Comparison of ENCODE assay signal across 8 mouse cellular contexts in the genomic region with DNA sequence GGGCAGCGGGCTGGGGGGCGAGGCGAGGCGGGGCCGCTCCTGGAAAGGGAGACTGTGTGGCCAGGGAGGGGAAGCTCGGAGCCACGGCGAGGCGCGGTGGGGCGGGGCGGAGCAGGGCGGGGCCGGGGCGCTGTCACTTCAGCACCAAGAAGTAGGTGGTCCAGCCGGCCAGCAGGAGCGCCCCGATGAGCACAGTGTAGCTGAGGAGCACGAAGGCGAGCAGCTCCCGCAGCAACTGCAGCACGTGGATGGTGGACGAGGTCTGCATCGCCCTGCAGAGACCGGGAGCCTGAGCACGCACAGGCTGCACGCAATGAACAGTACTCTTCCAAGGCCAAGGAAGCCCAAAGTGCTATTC. TPM values are rescaled to one million over a fixed set of nuclear protein-coding genes. Genes with fewer than 3 reads are reported as not detected.
DNase-seq lines count a peak whose midpoint lies in the region; ATAC-seq and TF ChIP-seq lines count a peak whose summit lies in the region.

No protein-coding gene starts in this region.

- H3K36me3 ChIP-seq in heart, postnatal 0 days (replicated peaks; ENCODE audit: control insufficient read depth, insufficient read depth, low read length) = peaks cover 12% of the 10 kb centered on the region
- peaks cover 47% of the 10 kb centered on the region for H3K36me3 ChIP-seq in megakaryocyte, embryonic 14.5 days (replicated peaks; ENCODE audit: low read length)

- H3K4me1 ChIP-seq in heart, postnatal 0 days (ENCODE audit: control insufficient read depth, insufficient read depth) = 0 out of 2 replicates have a peak, but pooled peaks cover 9% of the 10 kb centered on the region
- H3K4me1 ChIP-seq in megakaryocyte, embryonic 14.5 days = peaks cover 29% of the 10 kb centered on the region

- H3K4me3 ChIP-seq in heart, postnatal 0 days (ENCODE audit: low read depth, low read length) = peak overlapping the region; percentile 78
- H3K4me3 ChIP-seq in megakaryocyte, embryonic 14.5 days (replicated peaks) = peak overlapping the region; percentile 96

- no peak overlapping the region for H3K9ac ChIP-seq in heart, postnatal 0 days (replicated peaks; ENCODE audit: low read depth, low read length)

- peak overlapping the region; percentile 83 for H3K4me2 ChIP-seq in heart, postnatal 0 days (ENCODE audit: low read depth, low read length)

- TF ChIP-seq EP300 in heart, postnatal 0 days (IDR thresholded peaks at IDR 0.05; ENCODE audit: low read depth) = no peak

- WGBS in heart, postnatal 0 days = under 1% methylated on average over 17 of the region's 27 CpGs

- ATAC-seq in heart, postnatal 0 days (ENCODE audit: insufficient read depth, low read depth) = peak; percentile 94
- peak; percentile 80 for ATAC-seq in granulocyte monocyte progenitor cell, adult 5-6 weeks (replicated peaks; ENCODE audit: poor library complexity, severe bottlenecking)

- no peak overlapping the region for H3K27ac ChIP-seq in heart, postnatal 0 days (ENCODE audit: low read depth)

- 0 out of 2 replicates have a peak, but pooled peaks have one; percentile 12 for TF ChIP-seq CTCF in heart, postnatal 0 days (IDR thresholded peaks at IDR 0.05; ENCODE audit: low read depth)

- intact Hi-C loops in heart, postnatal 14 days (cut with DNase I) = no loop called here
- intact Hi-C loops in left cerebral cortex, postnatal 10 days (cut with DNase I) = no loop called here

- H3K27me3 ChIP-seq in heart, postnatal 0 days (ENCODE audit: control insufficient read depth, insufficient read depth, low read length) = no peaks in the 10 kb centered on the region
- H3K27me3 ChIP-seq in megakaryocyte, embryonic 14.5 days (replicated peaks) = no peaks in the 10 kb centered on the region

- H3K9me3 ChIP-seq in heart, postnatal 0 days (replicated peaks; ENCODE audit: control insufficient read depth, low read length) = no peaks in the 10 kb centered on the region
- no peaks in the 10 kb centered on the region for H3K9me3 ChIP-seq in megakaryocyte, embryonic 14.5 days

- no peak for DNase-seq in heart, postnatal 0 days (ENCODE audit: low spot score)
- DNase-seq in heart, postnatal 14 days = no peak
- DNase-seq in WW6 (ENCODE audit: low read depth, low spot score) = peak; percentile 56
- no peak for DNase-seq in left cerebral cortex, postnatal 10 days (ENCODE audit: extremely low spot score in 1 of 2, low spot score in 2 of 2)
- DNase-seq in gastrocnemius, adult 18-20 months (ENCODE audit: low spot score) = no peak
- no peak for DNase-seq in spleen, adult 18-20 months

RNA-seq across cellular contexts. Expression of gene Diablo, which starts 0.4 kb away (rescaled TPM):
- total RNA-seq in heart, postnatal 0 days (2014; rRNA removed; ENCODE audit: low replicate concordance) = 79.1 and 99.4 TPM in 2 replicates
- polyA plus RNA-seq in heart, postnatal 0 days (2015; fragmentation: Nextera tagmentation; extraction: Ambion mirVana) = 105 and 107 TPM in 2 replicates
- total RNA-seq in heart, postnatal 14 days (2021) = 10 to 100 TPM; 64.9 to 67.0 TPM
- total RNA-seq in granulocyte monocyte progenitor cell, adult 5-6 weeks (2014; fragmentation: Nextera tagmentation) = 29.0 and 61.6 TPM in 2 replicates
- 54.6 and 62.5 TPM in 2 replicates for total RNA-seq in granulocyte monocyte progenitor cell, adult 5-6 weeks (2017)
- 7.4 TPM in 1 of 2 replicates, not detected in the other for polyA plus RNA-seq in megakaryocyte, embryonic 14.5 days (2012; ENCODE audit: insufficient read depth, low replicate concordance)
- 10 to 100 TPM; 41.3 to 45.8 TPM for total RNA-seq in left cerebral cortex, postnatal 10 days (2021)
- 10 to 100 TPM; 35.7 to 45.1 TPM for total RNA-seq in gastrocnemius, adult 18-20 months (2021)

RNA-seq across cellular contexts. Expression of gene Gm49027, which starts 0.9 kb away (rescaled TPM):
- total RNA-seq in heart, postnatal 0 days (2014; rRNA removed; ENCODE audit: low replicate concordance) = 1.1 TPM in 1 of 2 replicates, not detected in the other
- 0.15 TPM in 1 of 2 replicates, not detected in the other for polyA plus RNA-seq in heart, postnatal 0 days (2015; fragmentation: Nextera tagmentation; extraction: Ambion mirVana)
- 1 to 10 TPM in 1 of 2 experiments, not detected in 1; 1.3 TPM for total RNA-seq in heart, postnatal 14 days (2021)
- total RNA-seq in granulocyte monocyte progenitor cell, adult 5-6 weeks (2014; fragmentation: Nextera tagmentation) = not detected in 2 replicates
- not detected in 2 replicates for total RNA-seq in granulocyte monocyte progenitor cell, adult 5-6 weeks (2017)
- not detected in 2 replicates for polyA plus RNA-seq in megakaryocyte, embryonic 14.5 days (2012; ENCODE audit: insufficient read depth, low replicate concordance)
- 1 to 10 TPM; 4.7 to 5.0 TPM for total RNA-seq in left cerebral cortex, postnatal 10 days (2021)
- total RNA-seq in gastrocnemius, adult 18-20 months (2021) = under 1 TPM in 1 of 2 experiments, not detected in 1; 0.43 TPM

RNA-seq across cellular contexts. Expression of gene B3gnt4, which starts 14.1 kb away (rescaled TPM):
- not detected in 2 replicates for total RNA-seq in heart, postnatal 0 days (2014; rRNA removed; ENCODE audit: low replicate concordance)
- not detected in 2 replicates for polyA plus RNA-seq in heart, postnatal 0 days (2015; fragmentation: Nextera tagmentation; extraction: Ambion mirVana)
- total RNA-seq in heart, postnatal 14 days (2021) = not detected
- not detected in 2 replicates for total RNA-seq in granulocyte monocyte progenitor cell, adult 5-6 weeks (2014; fragmentation: Nextera tagmentation)
- not detected in 2 replicates for total RNA-seq in granulocyte monocyte progenitor cell, adult 5-6 weeks (2017)
- polyA plus RNA-seq in megakaryocyte, embryonic 14.5 days (2012; ENCODE audit: insufficient read depth, low replicate concordance) = not detected in 2 replicates
- 1 to 10 TPM; 1.1 to 1.2 TPM for total RNA-seq in left cerebral cortex, postnatal 10 days (2021)
- under 1 TPM in 1 of 2 experiments, not detected in 1; 0.16 TPM for total RNA-seq in gastrocnemius, adult 18-20 months (2021)

RNA-seq across cellular contexts. Expression of gene Il31, which starts 35.1 kb away (rescaled TPM):
- not detected in 2 replicates for total RNA-seq in heart, postnatal 0 days (2014; rRNA removed; ENCODE audit: low replicate concordance)
- not detected in 2 replicates for polyA plus RNA-seq in heart, postnatal 0 days (2015; fragmentation: Nextera tagmentation; extraction: Ambion mirVana)
- total RNA-seq in heart, postnatal 14 days (2021) = not detected
- total RNA-seq in granulocyte monocyte progenitor cell, adult 5-6 weeks (2014; fragmentation: Nextera tagmentation) = not detected in 2 replicates
- not detected in 2 replicates for total RNA-seq in granulocyte monocyte progenitor cell, adult 5-6 weeks (2017)
- not detected in 2 replicates for polyA plus RNA-seq in megakaryocyte, embryonic 14.5 days (2012; ENCODE audit: insufficient read depth, low replicate concordance)
- total RNA-seq in left cerebral cortex, postnatal 10 days (2021) = not detected
- not detected for total RNA-seq in gastrocnemius, adult 18-20 months (2021)

RNA-seq across cellular contexts. Expression of gene Lrrc43, which starts 35.3 kb away (rescaled TPM):
- not detected in 2 replicates for total RNA-seq in heart, postnatal 0 days (2014; rRNA removed; ENCODE audit: low replicate concordance)
- polyA plus RNA-seq in heart, postnatal 0 days (2015; fragmentation: Nextera tagmentation; extraction: Ambion mirVana) = 0.05 TPM in 1 of 2 replicates, not detected in the other
- total RNA-seq in heart, postnatal 14 days (2021) = under 1 TPM in 1 of 2 experiments, not detected in 1; 0.22 TPM
- total RNA-seq in granulocyte monocyte progenitor cell, adult 5-6 weeks (2014; fragmentation: Nextera tagmentation) = not detected in 2 replicates
- total RNA-seq in granulocyte monocyte progenitor cell, adult 5-6 weeks (2017) = not detected in 2 replicates
- not detected in 2 replicates for polyA plus RNA-seq in megakaryocyte, embryonic 14.5 days (2012; ENCODE audit: insufficient read depth, low replicate concordance)
- 1 to 10 TPM; 1.4 to 2.1 TPM for total RNA-seq in left cerebral cortex, postnatal 10 days (2021)
- not detected for total RNA-seq in gastrocnemius, adult 18-20 months (2021)
